ENCODE assay signal across 8 mouse cellular contexts in the genomic region with DNA sequence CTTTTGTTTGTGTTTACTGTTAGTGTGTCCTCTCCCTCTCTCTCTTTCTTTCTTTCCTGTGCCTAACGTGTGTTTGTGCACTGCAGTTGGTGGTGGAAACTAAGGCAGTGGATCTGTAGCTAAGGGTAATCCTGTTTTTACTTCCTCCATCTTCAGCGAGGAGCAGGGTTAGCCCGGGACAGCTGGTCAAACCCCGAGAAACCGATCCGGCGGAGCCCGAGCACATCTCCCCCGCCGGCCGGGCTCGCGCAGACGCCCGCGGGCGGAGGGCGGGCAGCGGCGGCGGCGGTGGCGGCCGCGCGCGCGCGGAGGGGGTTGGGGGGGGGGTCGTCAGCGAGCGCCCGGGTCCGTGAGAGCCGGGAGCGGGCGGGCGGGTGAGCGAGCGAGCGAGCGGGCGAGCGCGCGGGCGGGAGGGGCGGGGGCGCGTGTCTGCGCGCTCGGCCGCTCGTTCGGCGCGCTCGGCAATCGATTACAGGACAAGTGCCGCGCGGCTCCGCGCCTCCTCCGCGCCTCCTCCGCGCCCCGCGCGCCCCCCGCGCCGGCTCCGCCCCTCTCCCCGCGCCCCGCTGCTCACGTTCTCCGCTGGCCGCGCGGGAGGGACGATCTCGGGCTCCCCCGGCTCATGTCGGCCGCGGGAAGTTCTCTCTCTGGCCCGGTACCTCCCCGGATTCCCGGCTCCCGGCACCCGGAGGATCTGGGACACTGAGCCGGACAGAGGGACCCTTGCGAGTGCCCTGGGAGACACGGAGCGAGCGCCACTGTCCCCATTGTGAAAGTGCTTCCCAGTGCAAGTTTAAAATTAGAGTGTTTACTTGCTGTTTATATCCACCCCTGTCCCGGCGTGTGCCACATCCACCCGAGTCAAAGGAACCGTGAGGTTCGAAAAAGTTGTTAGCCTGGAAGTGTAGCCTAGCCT. TPM values are rescaled to one million over a fixed set of nuclear protein-coding genes. Genes with fewer than 3 reads are reported as not detected.
DNase-seq lines count a peak whose midpoint lies in the region; ATAC-seq lines count a peak whose summit lies in the region.

A gene (minus strand): TSS at position 170 of the 916 bp plus-strand sequence.

- H3K4me1 ChIP-seq in hindbrain, embryonic 11.5 days (replicated peaks; ENCODE audit: control insufficient read depth, insufficient read depth, low read length), result no peaks in the 10 kb centered on the region
- 0 out of 2 replicates have a peak, but pooled peaks cover 2% of the 10 kb centered on the region for H3K4me1 ChIP-seq in lung, embryonic 16.5 days (replicated peaks; ENCODE audit: control insufficient read depth, insufficient read depth, low read length)

- H3K9me3 ChIP-seq in hindbrain, embryonic 11.5 days (ENCODE audit: control insufficient read depth, low read length), result no peaks in the 10 kb centered on the region
- H3K9me3 ChIP-seq in lung, embryonic 16.5 days (ENCODE audit: control insufficient read depth, low read length), result no peaks in the 10 kb centered on the region

- ATAC-seq in hindbrain, embryonic 11.5 days (ENCODE audit: low FRiP score), result peak; percentile 95
- ATAC-seq in lung, embryonic 16.5 days (ENCODE audit: low read depth), result peak; percentile 93

- no peaks in the 10 kb centered on the region for H3K36me3 ChIP-seq in hindbrain, embryonic 11.5 days (ENCODE audit: control insufficient read depth, insufficient read depth, low read length)
- H3K36me3 ChIP-seq in lung, embryonic 16.5 days (ENCODE audit: control insufficient read depth, insufficient read depth, low read length), result no peaks in the 10 kb centered on the region

- H3K4me2 ChIP-seq in hindbrain, embryonic 11.5 days (replicated peaks; ENCODE audit: low read depth, low read length), result peak within 1 kb of the TSS; percentile 63
- peak within 1 kb of the TSS; percentile 85 for H3K4me2 ChIP-seq in lung, embryonic 16.5 days (ENCODE audit: low read depth, low read length)

- peak; percentile 91 for DNase-seq in Muller cell, postnatal 12 days (ENCODE audit: inconsistent ontology term)
- peak; percentile 86 to 91 for DNase-seq in cerebellum, postnatal 10 days
- DNase-seq in frontal cortex, postnatal 10 days (ENCODE audit: low spot score in 2 of 2), result peak; percentile 62 to 65
- peak; percentile 88 for DNase-seq in hindbrain, embryonic 11.5 days (ENCODE audit: low spot score)
- peak; percentile 72 for DNase-seq in layer of hippocampus, adult 9-11 months
- DNase-seq in ovary, adult 18-20 months (ENCODE audit: low spot score), result peak; percentile 60
- peak; percentile 57 to 60 for DNase-seq in thymus, adult 18-20 months

- peak within 1 kb of the TSS; percentile 75 for H3K9ac ChIP-seq in hindbrain, embryonic 11.5 days (ENCODE audit: low read depth, low read length)
- peak within 1 kb of the TSS; percentile 81 for H3K9ac ChIP-seq in lung, embryonic 16.5 days (ENCODE audit: low read length)

- H3K4me3 ChIP-seq in hindbrain, embryonic 11.5 days (ENCODE audit: low read depth, low read length), result peak within 1 kb of the TSS; percentile 68
- peak within 1 kb of the TSS; percentile 81 for H3K4me3 ChIP-seq in lung, embryonic 16.5 days (ENCODE audit: low read length)

- under 1% methylated on average over 51 of the region's 105 CpGs for WGBS in hindbrain, embryonic 11.5 days
- WGBS in lung, embryonic 16.5 days, result under 1% methylated on average over 32 of the region's 105 CpGs

- no peaks in the 10 kb centered on the region for H3K27me3 ChIP-seq in hindbrain, embryonic 11.5 days (ENCODE audit: control insufficient read depth, insufficient read depth, low read length)
- H3K27me3 ChIP-seq in lung, embryonic 16.5 days (ENCODE audit: control insufficient read depth, insufficient read depth, low read depth, low read length), result no peaks in the 10 kb centered on the region

- H3K27ac ChIP-seq in hindbrain, embryonic 11.5 days (ENCODE audit: low read depth, low read length), result peak within 1 kb of the TSS; percentile 83
- H3K27ac ChIP-seq in lung, embryonic 16.5 days (ENCODE audit: low read length), result peak within 1 kb of the TSS; percentile 83

RNA-seq across cellular contexts. Expression of the gene that starts here (rescaled TPM):
- polyA plus RNA-seq in hindbrain, embryonic 11.5 days (2014; fragmentation: Nextera tagmentation; extraction: Ambion mirVana), result 4.7 and 5.1 TPM in 2 replicates
- 3.2 TPM in 2 replicates for polyA plus RNA-seq in lung, embryonic 16.5 days (2015; fragmentation: Nextera tagmentation; extraction: Ambion mirVana)

Comparison
In these comparisons a context has a peak if more than half of its experiments do, and no peak if none do; other contexts are left out.
1. Peak in every context shown above with its lines: DNase-seq, ATAC-seq, H3K4me3 ChIP-seq and H3K27ac ChIP-seq.